Mouse (Mus musculus) macrophage (primary cell): ENCODE results near the gene Hist1h2bm. TPM values are rescaled to one million over a fixed set of nuclear protein-coding genes. Genes with fewer than 3 reads are reported as not detected.
"Not testable (repeated sequence)": the region's sequence is repeated elsewhere in the genome, so short reads cannot be mapped to it uniquely, and the experiment has no call there.

ENCODE experiments used
- H3K27ac ChIP-seq: fragments of 350-480 bp; formaldehyde crosslinking; 2 replicates; pipeline ENCODE4 v1.9.0; 2021
- H3K36me3 ChIP-seq: fragments of 350-480 bp; formaldehyde crosslinking; 2 replicates; pipeline ENCODE4 v1.9.0; 2021; ENCODE audit errors: inconsistent target
- H3K4me3 ChIP-seq: fragments of 350-480 bp; formaldehyde crosslinking; 2 replicates; pipeline ENCODE4 v1.9.0; 2021; ENCODE audit errors: inconsistent target
- H3K79me2 ChIP-seq: fragments of 350-480 bp; formaldehyde crosslinking; 2 replicates; pipeline ENCODE4 v1.9.0; 2021; ENCODE audit errors: inconsistent target
- WGBS: methylation state at CpG from one replicate; pipeline ENCODE4 v1.1.7; 2026; ENCODE audit warnings: inconsistent platforms; ENCODE audit not compliant: missing documents; 5-methylcytosine and 5-hydroxymethylcytosine counted together
- polyA plus RNA-seq: library from polyadenylated mRNA; stranded (reverse); fragments of 250-400 nt; gene quantifications from 3 replicates; pipeline ENCODE4 v1.2.4, GENCODE M21; 2018; ENCODE audit warnings: inconsistent platforms

Gene Hist1h2bm
- polyA plus RNA-seq, 1 experiment from 2014 or later = not detected

- Histone ChIP-seq H3K79me2 (no peaks in the 10 kb centered on the region), H3K36me3 (no peaks in the 10 kb centered on the region), H3K4me3 (peak overlapping the region; percentile 26), H3K27ac (peak overlapping the region; percentile 58)
- 83% methylated on average over 4 of the region's 4 CpGs for WGBS
Measured at GRCm38 (mm10) chr13:21718381-21719080, 3.3 kb upstream of the Hist1h2bm start.

- H3K36me3 ChIP-seq, H3K79me2 ChIP-seq: not testable (repeated sequence)
- Histone ChIP-seq H3K4me3 (peak overlapping the region; percentile 6; the same call in 1 of the 2 replicates), H3K27ac (peak overlapping the region; percentile 65)
- WGBS = 9% methylated on average over 7 of the region's 44 CpGs
Measured at GRCm38 (mm10) chr13:21721107-21721756, 612 bp upstream of the Hist1h2bm start.

GRCm38 (mm10) chr13:21722373-21722925 lies 605 bp downstream of the Hist1h2bm start:
- Histone ChIP-seq H3K4me3 (no peak overlapping the region), H3K79me2 (no peaks in the 10 kb centered on the region), H3K36me3 (no peaks in the 10 kb centered on the region), H3K27ac (peak overlapping the region; percentile 35)
- 14% methylated on average over 6 of the region's 11 CpGs for WGBS

GRCm38 (mm10) chr13:21722993-21723836 lies 1.4 kb downstream of the Hist1h2bm start:
- no peak overlapping the region for H3K4me3 ChIP-seq

GRCm38 (mm10) chr13:21727948-21728572 lies 6.2 kb downstream of the Hist1h2bm start:
- Histone ChIP-seq H3K4me3 (no peak overlapping the region), H3K79me2 (no peaks in the 10 kb centered on the region), H3K36me3 (no peaks in the 10 kb centered on the region), H3K27ac (no peak overlapping the region)
- WGBS = 82% methylated on average over 8 of the region's 11 CpGs

More at GRCm38 (mm10) chr13:21722993-21723836, 1.4 kb downstream of the Hist1h2bm start:
- WGBS = 60% methylated on average over 5 of the region's 5 CpGs
- Histone ChIP-seq H3K27ac (peak overlapping the region; percentile 35), H3K79me2 (no peaks in the 10 kb centered on the region), H3K36me3 (no peaks in the 10 kb centered on the region)

GRCm38 (mm10) chr13:21729544-21729943 lies 7.7 kb downstream of the Hist1h2bm start:
- 100% methylated on average over 1 of the region's 1 CpGs for WGBS
- H3K27ac ChIP-seq = no peak overlapping the region
- H3K4me3 ChIP-seq = no peak overlapping the region
- no peaks in the 10 kb centered on the region for H3K79me2 ChIP-seq
- no peaks in the 10 kb centered on the region for H3K36me3 ChIP-seq

GRCm38 (mm10) chr13:21733466-21733865 lies 11.6 kb downstream of the Hist1h2bm start:
- no peak overlapping the region for H3K27ac ChIP-seq
- H3K4me3 ChIP-seq = no peak overlapping the region
- 87% methylated on average over 5 of the region's 5 CpGs for WGBS
- H3K36me3 ChIP-seq = no peaks in the 10 kb centered on the region
- H3K79me2 ChIP-seq = no peaks in the 10 kb centered on the region

GRCm38 (mm10) chr13:21734010-21734905 lies 12.4 kb downstream of the Hist1h2bm start:
- Histone ChIP-seq H3K27ac (peak overlapping the region; percentile 75), H3K79me2 (no peaks in the 10 kb centered on the region), H3K36me3 (no peaks in the 10 kb centered on the region), H3K4me3 (peak overlapping the region; percentile 25)
- 2% methylated on average over 21 of the region's 21 CpGs for WGBS

- WGBS = 1% methylated on average over 31 of the region's 56 CpGs
- H3K79me2 ChIP-seq, H3K36me3 ChIP-seq: not testable (repeated sequence)
- peak within 1 kb of the TSS; percentile 25 for H3K4me3 ChIP-seq
- peak within 1 kb of the TSS; percentile 75 for H3K27ac ChIP-seq
Measured at GRCm38 (mm10) chr13:21734906-21735767, 13.3 kb downstream of the Hist1h2bm start, which contains the start of gene Hist1h4j. TSS of gene Hist1h4j (plus strand) at chr13:21735064.

GRCm38 (mm10) chr13:21745006-21745405 lies 23.2 kb downstream of the Hist1h2bm start:
- 70% methylated on average over 1 of the region's 1 CpGs for WGBS
- H3K4me3 ChIP-seq = no peak overlapping the region

GRCm38 (mm10) chr13:21749387-21750158 lies 27.7 kb downstream of the Hist1h2bm start:
- 11% methylated on average over 4 of the region's 5 CpGs for WGBS
- Histone ChIP-seq H3K36me3 (no peaks in the 10 kb centered on the region), H3K27ac (peak overlapping the region; percentile 40), H3K4me3 (peak overlapping the region; percentile 43), H3K79me2 (peaks cover 35% of the 10 kb centered on the region)

More at GRCm38 (mm10) chr13:21745006-21745405, 23.2 kb downstream of the Hist1h2bm start:
- Histone ChIP-seq H3K36me3 (no peaks in the 10 kb centered on the region), H3K79me2 (peaks cover 33% of the 10 kb centered on the region), H3K27ac (no peak overlapping the region)
